Mouse (Mus musculus) bone marrow, adult 2 months (tissue): ENCODE measurements around the gene Atrx.

Source experiments
- CTCF ChIP-seq: fragments of 200-500 bp; IDR thresholded peaks from 2 replicates; pipeline ENCODE4 v1.5.1; 2011; ENCODE audit warnings: low read length, control low read depth; ENCODE audit not compliant: control insufficient read depth, insufficient read depth
- POLR2A ChIP-seq: fragments of 200-500 bp; IDR thresholded peaks from 2 replicates; pipeline ENCODE4 v1.6.1; 2011; ENCODE audit warnings: low read depth, mild to moderate bottlenecking, control low read depth, low read length, borderline replicate concordance; ENCODE audit not compliant: control insufficient read depth

DNA sequence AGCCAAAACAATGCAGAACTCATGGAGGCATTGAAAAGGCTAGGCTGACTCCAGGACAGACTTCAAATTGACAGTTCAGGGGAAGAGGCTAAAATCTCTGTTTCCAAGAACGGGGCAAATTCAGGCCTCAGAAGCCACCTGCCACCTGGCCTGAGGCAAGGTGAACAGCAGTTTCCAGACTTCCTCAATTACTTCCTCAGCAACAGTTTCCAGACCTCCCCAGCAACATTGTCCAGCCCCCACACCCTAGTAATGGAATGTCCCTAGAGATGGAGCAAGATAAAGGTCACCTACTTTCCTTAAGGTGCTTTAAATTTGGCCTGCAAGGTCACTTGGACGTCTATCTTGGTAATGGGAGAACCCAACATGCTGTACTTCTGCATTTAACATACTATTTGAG, 8.5 kb upstream of the Atrx start:
- TF ChIP-seq CTCF (no peak), POLR2A (no peak)
